Mouse (Mus musculus): Measurements from ENCODE around the gene Bckdk. TPM values are rescaled to one million over a fixed set of nuclear protein-coding genes. Genes with fewer than 3 reads are reported as not detected.
A peak's percentile ranks its signal among the peaks of the same experiment; 100 is the strongest.
"Not testable (repeated sequence)": the region's sequence is repeated elsewhere in the genome, so short reads cannot be mapped to it uniquely, and the experiment has no call there.

Gene Bckdk
- total RNA-seq, 2 experiments from 2014 or later: 103 to 113 TPM

DNA sequence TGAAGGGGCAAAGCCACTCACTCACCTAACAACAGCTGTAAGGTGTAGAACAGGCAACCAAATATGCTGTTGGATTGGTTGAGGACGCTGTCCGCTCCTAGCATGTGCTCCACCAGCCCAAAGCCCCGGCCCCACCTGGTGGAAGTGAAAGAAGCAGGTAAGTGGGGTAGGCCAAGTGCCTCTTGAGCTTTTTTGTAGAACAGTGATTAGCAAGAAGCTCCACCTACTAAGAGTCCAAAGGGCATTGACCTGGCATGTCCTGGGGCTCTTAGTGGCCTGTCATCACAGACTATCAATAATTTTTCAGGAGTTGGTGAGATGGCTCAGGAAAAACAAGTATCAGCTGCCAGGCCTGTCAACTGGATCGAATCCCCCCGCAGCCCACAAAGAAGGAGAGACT, 9.4 kb upstream of the Bckdk start:
- no peak for DNase-seq
- intact Hi-C loops (cut with DNase I; ENCODE audit: low total_unique reads): no loop called here

- intact Hi-C loops (cut with DNase I; ENCODE audit: low total_unique reads): no loop called here
- peak; percentile 95 for DNase-seq
Measured at GRCm38 (mm10) chr7:127895442-127895841, 8.4 kb upstream of the Bckdk start, which contains the start of the genes Gm21974 and Vkorc1. Gm21974 (minus strand) TSS chr7:127895454. Vkorc1 (minus strand) TSS chr7:127895617.

DNA sequence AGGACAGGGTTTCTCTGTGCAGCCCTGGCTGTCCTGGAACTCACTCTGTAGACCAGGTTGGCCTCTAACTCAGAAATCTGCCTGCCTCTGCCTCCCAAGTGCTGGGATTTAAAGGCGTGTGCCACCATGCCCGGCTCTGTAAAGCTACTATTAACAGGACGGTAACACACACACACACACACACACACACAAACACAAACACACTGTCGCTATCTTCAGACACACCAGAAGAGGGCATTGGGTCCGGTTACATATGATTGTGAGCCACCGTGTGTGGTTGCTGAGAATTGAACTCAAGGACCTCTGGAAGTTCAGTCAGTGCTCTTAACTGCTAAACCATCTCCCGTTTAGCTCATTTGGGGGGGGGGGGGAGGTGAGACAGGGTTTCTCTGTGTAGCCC, 8.0 kb upstream of the Bckdk start:
- intact Hi-C loops (cut with DNase I; ENCODE audit: low total_unique reads); DNase-seq: not testable (repeated sequence)

DNA sequence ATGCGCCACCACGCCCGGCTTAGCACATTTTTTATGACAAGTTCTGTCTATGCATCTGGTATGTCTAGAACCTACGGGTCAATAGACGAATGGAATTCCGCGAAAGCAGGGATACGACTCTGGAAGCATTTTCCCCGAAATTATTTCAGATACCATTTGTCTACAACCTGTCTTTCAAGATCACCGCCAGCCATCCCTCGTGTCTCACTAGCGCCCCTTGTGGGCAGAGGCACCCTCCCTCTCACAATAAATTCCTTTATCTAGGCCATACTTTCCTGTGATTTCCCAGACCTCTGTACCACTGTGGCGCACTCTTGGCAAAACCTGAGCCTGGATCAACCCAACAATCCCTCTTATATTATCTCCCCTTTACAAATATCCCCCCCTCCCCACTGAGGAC, 7.5 kb upstream of the Bckdk start:
- peak; percentile 71 for DNase-seq
- intact Hi-C loops (cut with DNase I; ENCODE audit: low total_unique reads): no loop called here

GRCm38 (mm10) chr7:127897542-127897941, 6.3 kb upstream of the Bckdk start:
- intact Hi-C loops (cut with DNase I; ENCODE audit: low total_unique reads): no loop called here
- DNase-seq: no peak

DNA sequence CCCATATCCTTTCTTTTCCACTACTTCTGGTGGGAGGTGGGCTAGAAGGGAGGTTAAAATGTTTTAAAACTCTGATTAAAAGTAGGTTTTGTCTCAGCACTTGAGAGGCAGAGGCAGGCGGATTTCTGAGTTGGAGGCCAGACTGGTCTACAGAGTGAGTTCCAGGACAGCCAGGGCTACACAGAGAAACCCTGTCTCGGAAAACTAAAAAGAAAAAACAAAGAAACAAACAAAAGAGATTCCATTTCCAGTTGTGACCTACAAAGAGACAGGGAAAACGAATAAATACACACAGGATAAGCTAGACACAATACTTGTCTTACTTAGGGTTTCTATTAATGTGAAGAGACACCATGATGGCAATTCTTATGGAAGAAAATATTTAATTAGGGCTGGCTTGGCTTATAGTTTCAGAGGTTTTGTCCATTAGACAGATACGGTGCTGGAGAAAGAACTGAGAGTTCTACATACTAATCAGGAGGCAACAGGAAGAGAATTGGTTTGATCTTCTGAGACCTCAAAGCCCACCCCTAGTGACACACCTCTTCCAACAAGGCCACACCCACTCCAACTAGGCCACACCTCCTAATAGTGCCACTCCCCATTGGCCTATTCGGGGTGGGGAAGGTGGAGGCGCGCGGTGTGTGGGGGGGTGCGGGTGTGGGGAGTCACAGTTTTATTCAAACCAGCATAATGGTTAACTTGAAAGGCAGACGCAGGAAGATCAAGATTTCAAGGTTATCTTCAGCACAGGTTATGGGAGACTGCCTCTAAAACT, 5.5 kb upstream of the Bckdk start:
- no peak for DNase-seq
- intact Hi-C loops (cut with DNase I; ENCODE audit: low total_unique reads): no loop called here

- no peak for DNase-seq
- intact Hi-C loops (cut with DNase I; ENCODE audit: low total_unique reads): no loop called here
Measured at GRCm38 (mm10) chr7:127899997-127900396, 3.9 kb upstream of the Bckdk start.

GRCm38 (mm10) chr7:127901772-127902171, 2.1 kb upstream of the Bckdk start:
- DNase-seq: no peak
- intact Hi-C loops (cut with DNase I; ENCODE audit: low total_unique reads): no loop called here

DNA sequence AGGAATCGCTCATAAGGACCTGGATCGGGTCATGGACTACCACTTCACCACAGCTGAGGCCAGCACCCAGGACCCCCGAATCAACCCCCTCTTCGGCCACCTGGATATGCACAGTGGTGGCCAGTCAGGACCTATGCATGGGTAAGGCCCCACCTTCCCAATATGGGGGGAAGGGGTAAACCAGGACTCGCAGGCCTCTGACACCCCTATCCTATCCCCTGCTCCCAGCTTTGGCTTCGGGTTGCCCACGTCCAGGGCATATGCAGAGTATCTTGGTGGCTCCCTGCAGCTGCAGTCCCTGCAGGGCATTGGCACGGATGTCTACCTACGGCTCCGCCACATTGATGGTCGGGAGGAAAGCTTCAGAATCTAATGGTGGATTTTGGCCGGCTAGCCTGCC, 4.1 kb downstream of the Bckdk start:
- DNase-seq: no peak
- intact Hi-C loops (cut with DNase I; ENCODE audit: low total_unique reads): no loop called here

GRCm38 (mm10) chr7:127908656-127909055, 4.8 kb downstream of the Bckdk start:
- no peak for DNase-seq
- intact Hi-C loops (cut with DNase I; ENCODE audit: low total_unique reads): no loop called here

GRCm38 (mm10) chr7:127912190-127912871, 8.4 kb downstream of the Bckdk start, which contains the start of gene Kat8:
Kat8 (plus strand) TSS chr7:127912516.
- intact Hi-C loops (cut with DNase I; ENCODE audit: low total_unique reads): no loop called here
- peak; percentile 89 for DNase-seq

- DNase-seq: no peak
- intact Hi-C loops (cut with DNase I; ENCODE audit: low total_unique reads): no loop called here
Measured at GRCm38 (mm10) chr7:127912938-127913337, 9.1 kb downstream of the Bckdk start.

DNA sequence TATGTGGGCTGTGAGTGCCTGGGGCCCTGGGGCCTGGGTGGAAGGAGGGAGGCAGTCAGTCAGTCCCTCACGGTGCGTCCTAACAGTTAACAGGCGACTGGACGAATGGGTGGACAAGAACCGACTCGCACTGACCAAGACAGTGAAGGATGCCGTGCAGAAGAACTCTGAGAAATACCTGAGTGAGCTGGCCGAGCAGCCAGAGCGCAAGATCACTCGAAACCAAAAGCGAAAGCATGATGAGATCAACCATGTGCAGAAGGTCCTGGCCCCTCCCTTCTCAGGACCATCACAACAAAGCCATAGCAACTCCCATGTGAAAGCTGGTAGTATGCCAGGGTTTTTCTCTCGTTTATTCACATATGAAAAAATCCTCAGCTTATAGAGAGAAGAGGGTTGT, 11.4 kb downstream of the Bckdk start:
- intact Hi-C loops (cut with DNase I; ENCODE audit: low total_unique reads): no loop called here
- no peak for DNase-seq

DNA sequence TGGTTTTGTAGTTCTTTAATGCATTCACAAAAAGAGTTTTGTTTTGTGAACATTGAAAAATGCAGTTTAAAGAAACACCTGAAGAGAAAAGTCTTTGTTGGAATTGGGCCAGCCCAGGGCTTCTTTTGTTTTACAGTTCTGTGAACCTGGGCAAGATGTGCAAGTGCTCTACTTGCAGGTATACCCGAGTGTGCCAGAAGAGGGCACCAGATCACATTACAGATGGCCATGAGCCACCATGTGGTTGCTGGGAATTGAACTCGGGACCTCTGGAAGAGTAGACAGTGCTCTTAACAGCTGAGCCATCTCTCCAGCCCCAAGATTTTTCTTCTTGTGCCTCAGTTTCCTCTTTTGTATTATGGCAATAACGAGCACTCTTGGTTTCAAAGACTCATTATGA, 14.3 kb downstream of the Bckdk start:
- no peak for DNase-seq
- intact Hi-C loops (cut with DNase I; ENCODE audit: low total_unique reads): no loop called here

- intact Hi-C loops (cut with DNase I; ENCODE audit: low total_unique reads): no loop called here
- no peak for DNase-seq
Measured at GRCm38 (mm10) chr7:127919290-127919689, 15.4 kb downstream of the Bckdk start.

- intact Hi-C loops (cut with DNase I; ENCODE audit: low total_unique reads): no loop called here
- no peak for DNase-seq
Measured at GRCm38 (mm10) chr7:127921516-127921915, 17.6 kb downstream of the Bckdk start.

DNA sequence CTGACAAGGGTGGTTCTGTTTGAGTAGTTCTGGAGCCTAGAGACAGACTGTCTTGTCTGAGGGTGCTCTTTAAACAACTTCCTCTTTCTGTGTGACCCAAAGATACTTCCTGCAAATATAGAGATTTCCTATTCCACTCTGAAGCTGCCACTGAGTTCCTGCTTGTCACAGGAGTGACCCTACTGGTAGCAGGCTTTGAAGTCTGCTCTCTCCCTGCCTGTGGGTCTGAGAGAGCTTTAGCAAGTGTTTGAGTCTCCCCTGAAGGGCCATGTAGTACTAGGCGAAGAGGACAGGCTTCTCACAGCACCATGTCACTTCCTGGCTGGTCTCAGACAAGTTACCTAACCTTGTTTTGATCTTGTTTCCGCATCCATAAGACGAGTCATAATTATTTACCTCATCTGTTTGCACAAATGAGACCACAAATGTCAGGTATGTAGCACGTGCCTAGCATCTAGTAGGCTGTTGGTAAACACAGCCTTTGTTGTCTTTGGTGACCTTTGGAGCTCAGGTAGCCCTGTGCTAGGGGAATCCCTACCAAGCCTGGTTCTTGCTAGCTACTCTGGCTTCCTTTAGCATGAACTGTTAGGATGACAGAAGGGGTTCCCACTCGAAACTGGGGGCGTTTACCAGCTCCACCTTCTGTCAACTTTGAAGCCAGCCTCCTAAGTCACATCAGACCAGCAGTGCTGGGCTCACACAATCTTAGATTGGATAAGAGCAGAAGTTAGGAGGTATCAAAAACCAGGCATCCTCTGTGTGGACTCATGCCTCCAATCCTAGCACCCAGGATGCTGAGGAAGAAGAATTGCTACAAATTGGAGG, 18.8 kb downstream of the Bckdk start:
- no peak for DNase-seq
- intact Hi-C loops (cut with DNase I; ENCODE audit: low total_unique reads): no loop called here

GRCm38 (mm10) chr7:127923714-127924113, 19.8 kb downstream of the Bckdk start:
- DNase-seq: no peak
- intact Hi-C loops (cut with DNase I; ENCODE audit: low total_unique reads): no loop called here

- no peak for DNase-seq
- intact Hi-C loops (cut with DNase I; ENCODE audit: low total_unique reads): no loop called here
Measured at GRCm38 (mm10) chr7:127925252-127925651, 21.4 kb downstream of the Bckdk start.

- DNase-seq: no peak
- intact Hi-C loops (cut with DNase I; ENCODE audit: low total_unique reads): no loop called here
Measured at GRCm38 (mm10) chr7:127926066-127926465, 22.2 kb downstream of the Bckdk start.
